In genomic region chr7:70821861-70822260, GRCm38 (mm10) we compare ENCODE assay signal across 11 mouse cellular contexts.
DNase-seq lines count a peak whose midpoint lies in the region; ATAC-seq and TF ChIP-seq lines count a peak whose summit lies in the region.
"Had no signal": no experiment of that assay in that cellular context is flagged by ENCODE, and none has a peak within 500 bp of the region (broad histone marks: within the 10 kb centered on the region; RNA-seq: fewer than 3 reads in every experiment).

No protein-coding gene starts in this region.

- H3K27ac ChIP-seq in forebrain, embryonic 14.5 days (ENCODE audit: low read depth, low read length), result no peak overlapping the region
- no peak overlapping the region for H3K27ac ChIP-seq in forebrain, embryonic 11.5 days (ENCODE audit: low read depth, low read length)
- peak overlapping the region; percentile 74 for H3K27ac ChIP-seq in kidney, embryonic 14.5 days (ENCODE audit: low read depth, low read length)
- no peak overlapping the region for H3K27ac ChIP-seq in midbrain, embryonic 11.5 days (ENCODE audit: low read depth, low read length)
- no peak overlapping the region for H3K27ac ChIP-seq in midbrain, postnatal 0 days (ENCODE audit: low read depth, low read length)
- H3K27ac ChIP-seq in embryonic facial prominence, embryonic 10.5 days (replicated peaks), result peak overlapping the region; percentile 61; the same call in 1 of the 2 replicates
- no peak overlapping the region for H3K27ac ChIP-seq in liver, embryonic 11.5 days (ENCODE audit: low read depth, low read length)

- no peak for DNase-seq in forebrain, embryonic 14.5 days (ENCODE audit: low spot score)
- DNase-seq in forebrain, embryonic 11.5 days (ENCODE audit: low spot score), result no peak
- DNase-seq in kidney, adult 8-10 months, result no peak
- DNase-seq in midbrain, embryonic 11.5 days (ENCODE audit: low spot score, missing footprints), result peak; percentile 2
- no peak for DNase-seq in midbrain, postnatal 0 days (ENCODE audit: low spot score)
- DNase-seq in embryonic facial prominence, embryonic 10.5 days (ENCODE audit: low spot score), result no peak
- no peak for DNase-seq in liver, embryonic 11.5 days (ENCODE audit: low spot score)
- DNase-seq: thymus, adult 18-20 months had no signal

- no peaks in the 10 kb centered on the region for H3K9me3 ChIP-seq in forebrain, embryonic 14.5 days (replicated peaks; ENCODE audit: control insufficient read depth, low read length)
- H3K9me3 ChIP-seq in forebrain, embryonic 11.5 days (ENCODE audit: control insufficient read depth, low read length), result no peaks in the 10 kb centered on the region
- no peaks in the 10 kb centered on the region for H3K9me3 ChIP-seq in kidney, embryonic 14.5 days (ENCODE audit: control insufficient read depth, low read length)
- H3K9me3 ChIP-seq in midbrain, embryonic 11.5 days (ENCODE audit: control insufficient read depth, low read length), result no peaks in the 10 kb centered on the region
- no peaks in the 10 kb centered on the region for H3K9me3 ChIP-seq in midbrain, postnatal 0 days (ENCODE audit: low read length)
- no peaks in the 10 kb centered on the region for H3K9me3 ChIP-seq in embryonic facial prominence, embryonic 10.5 days
- no peaks in the 10 kb centered on the region for H3K9me3 ChIP-seq in liver, embryonic 11.5 days (ENCODE audit: control insufficient read depth, low read length)
- H3K9me3 ChIP-seq: forebrain, embryonic 15.5 days; heart, embryonic 15.5 days had no signal

- H3K4me1 ChIP-seq in forebrain, embryonic 14.5 days (ENCODE audit: control insufficient read depth, insufficient read depth, low read length), result 0 out of 2 replicates have a peak, but pooled peaks cover 11% of the 10 kb centered on the region
- no peaks in the 10 kb centered on the region for H3K4me1 ChIP-seq in forebrain, embryonic 11.5 days (replicated peaks; ENCODE audit: control insufficient read depth, insufficient read depth, low read length)
- H3K4me1 ChIP-seq in kidney, embryonic 14.5 days (ENCODE audit: control insufficient read depth, insufficient read depth, low read length), result peaks cover 12% of the 10 kb centered on the region; the same call in 1 of the 2 replicates
- H3K4me1 ChIP-seq in midbrain, embryonic 11.5 days (ENCODE audit: control insufficient read depth, insufficient read depth, low read length), result no peaks in the 10 kb centered on the region; the same call in 1 of the 2 replicates
- no peaks in the 10 kb centered on the region for H3K4me1 ChIP-seq in midbrain, postnatal 0 days (ENCODE audit: insufficient read depth, low read length)
- H3K4me1 ChIP-seq in embryonic facial prominence, embryonic 10.5 days, result peaks cover 37% of the 10 kb centered on the region
- H3K4me1 ChIP-seq in liver, embryonic 11.5 days (replicated peaks; ENCODE audit: control insufficient read depth, insufficient read depth, low read length), result no peaks in the 10 kb centered on the region; the same call in 1 of the 2 replicates

- TF ChIP-seq CTCF in midbrain, postnatal 0 days (IDR thresholded peaks at IDR 0.05), result no peak

- no peak overlapping the region for H3K9ac ChIP-seq in forebrain, embryonic 14.5 days (ENCODE audit: low read length)
- no peak overlapping the region for H3K9ac ChIP-seq in forebrain, embryonic 11.5 days (ENCODE audit: low read length)
- H3K9ac ChIP-seq in kidney, embryonic 14.5 days (ENCODE audit: low read depth, low read length), result no peak overlapping the region
- H3K9ac ChIP-seq in midbrain, embryonic 11.5 days (ENCODE audit: low read length), result no peak overlapping the region
- no peak overlapping the region for H3K9ac ChIP-seq in midbrain, postnatal 0 days (replicated peaks; ENCODE audit: low read length, poor library complexity, severe bottlenecking)
- H3K9ac ChIP-seq in liver, embryonic 11.5 days (ENCODE audit: low read depth, low read length), result no peak overlapping the region
- H3K9ac ChIP-seq: forebrain, embryonic 15.5 days; heart, embryonic 15.5 days had no signal

- peak; percentile 13; the same call in 1 of the 2 replicates for ATAC-seq in forebrain, embryonic 14.5 days
- ATAC-seq in forebrain, embryonic 11.5 days (replicated peaks; ENCODE audit: low FRiP score), result no peak
- no peak for ATAC-seq in kidney, embryonic 14.5 days (ENCODE audit: low FRiP score, low TSS enrichment)
- no peak for ATAC-seq in midbrain, embryonic 11.5 days (ENCODE audit: low FRiP score)
- ATAC-seq in midbrain, postnatal 0 days (ENCODE audit: low FRiP score), result no peak
- ATAC-seq in liver, embryonic 11.5 days (replicated peaks; ENCODE audit: low FRiP score), result no peak

- H3K27me3 ChIP-seq in forebrain, embryonic 14.5 days (replicated peaks; ENCODE audit: control insufficient read depth, insufficient read depth, low read length), result no peaks in the 10 kb centered on the region
- H3K27me3 ChIP-seq in forebrain, embryonic 11.5 days (ENCODE audit: control insufficient read depth, insufficient read depth, low read length), result no peaks in the 10 kb centered on the region
- H3K27me3 ChIP-seq in kidney, embryonic 14.5 days (ENCODE audit: control insufficient read depth, insufficient read depth, low read length), result no peaks in the 10 kb centered on the region
- H3K27me3 ChIP-seq in midbrain, embryonic 11.5 days (ENCODE audit: control insufficient read depth, insufficient read depth, low read length), result no peaks in the 10 kb centered on the region
- 0 out of 2 replicates have a peak, but pooled peaks cover 3% of the 10 kb centered on the region for H3K27me3 ChIP-seq in midbrain, postnatal 0 days (ENCODE audit: insufficient read depth, low read length)
- H3K27me3 ChIP-seq in embryonic facial prominence, embryonic 10.5 days (replicated peaks; ENCODE audit: low read depth, poor library complexity, severe bottlenecking), result peaks cover 9% of the 10 kb centered on the region
- no peaks in the 10 kb centered on the region for H3K27me3 ChIP-seq in liver, embryonic 11.5 days (replicated peaks; ENCODE audit: control insufficient read depth, insufficient read depth, low read length)
- H3K27me3 ChIP-seq: forebrain, embryonic 15.5 days; heart, embryonic 15.5 days had no signal

- no peaks in the 10 kb centered on the region for H3K36me3 ChIP-seq in forebrain, embryonic 14.5 days (ENCODE audit: control insufficient read depth, insufficient read depth, low read length)
- no peaks in the 10 kb centered on the region for H3K36me3 ChIP-seq in forebrain, embryonic 11.5 days (ENCODE audit: control insufficient read depth, insufficient read depth, low read length)
- H3K36me3 ChIP-seq in kidney, embryonic 14.5 days (ENCODE audit: control insufficient read depth, insufficient read depth, low read length), result no peaks in the 10 kb centered on the region
- H3K36me3 ChIP-seq in midbrain, embryonic 11.5 days (ENCODE audit: control insufficient read depth, insufficient read depth, low read length), result no peaks in the 10 kb centered on the region
- H3K36me3 ChIP-seq in midbrain, postnatal 0 days (ENCODE audit: insufficient read depth, low read length), result no peaks in the 10 kb centered on the region
- H3K36me3 ChIP-seq in embryonic facial prominence, embryonic 10.5 days (replicated peaks), result no peaks in the 10 kb centered on the region
- no peaks in the 10 kb centered on the region for H3K36me3 ChIP-seq in liver, embryonic 11.5 days (ENCODE audit: control insufficient read depth, insufficient read depth, low read length)
- H3K36me3 ChIP-seq: forebrain, embryonic 15.5 days; heart, embryonic 15.5 days had no signal

- 84% methylated on average over 4 of the region's 4 CpGs for whole genome bisulfite sequencing in forebrain, embryonic 14.5 days
- WGBS in forebrain, embryonic 11.5 days, result 86% methylated on average over 4 of the region's 4 CpGs
- 68% methylated on average over 4 of the region's 4 CpGs for WGBS in kidney, embryonic 14.5 days
- WGBS in midbrain, embryonic 11.5 days, result 87% methylated on average over 4 of the region's 4 CpGs
- WGBS in midbrain, postnatal 0 days, result 59% methylated on average over 4 of the region's 4 CpGs
- 81% methylated on average over 4 of the region's 4 CpGs for WGBS in embryonic facial prominence, embryonic 10.5 days
- 91% methylated on average over 4 of the region's 4 CpGs for WGBS in liver, embryonic 11.5 days

- no peak overlapping the region for H3K4me3 ChIP-seq in forebrain, embryonic 14.5 days (ENCODE audit: low read depth, low read length)
- no peak overlapping the region for H3K4me3 ChIP-seq in forebrain, embryonic 11.5 days (ENCODE audit: low read depth, low read length)
- H3K4me3 ChIP-seq in kidney, embryonic 14.5 days (ENCODE audit: low read length), result no peak overlapping the region
- no peak overlapping the region for H3K4me3 ChIP-seq in midbrain, embryonic 11.5 days (ENCODE audit: low read depth, low read length)
- H3K4me3 ChIP-seq in midbrain, postnatal 0 days (ENCODE audit: low read depth, low read length), result no peak overlapping the region
- no peak overlapping the region for H3K4me3 ChIP-seq in embryonic facial prominence, embryonic 10.5 days
- H3K4me3 ChIP-seq in liver, embryonic 11.5 days (ENCODE audit: low read depth, low read length), result no peak overlapping the region
- H3K4me3 ChIP-seq: forebrain, embryonic 15.5 days had no signal

- H3K4me2 ChIP-seq in forebrain, embryonic 14.5 days (ENCODE audit: low read length), result no peak overlapping the region
- no peak overlapping the region for H3K4me2 ChIP-seq in forebrain, embryonic 11.5 days (ENCODE audit: low read depth, low read length, severe bottlenecking)
- no peak overlapping the region for H3K4me2 ChIP-seq in kidney, embryonic 14.5 days (replicated peaks; ENCODE audit: low read depth, low read length)
- H3K4me2 ChIP-seq in midbrain, embryonic 11.5 days, result no peak overlapping the region
- H3K4me2 ChIP-seq in midbrain, postnatal 0 days (ENCODE audit: low read depth, low read length, poor library complexity, severe bottlenecking), result no peak overlapping the region
- H3K4me2 ChIP-seq in liver, embryonic 11.5 days, result no peak overlapping the region

Comparison
In these comparisons a context has a peak if more than half of its experiments do, and no peak if none do; other contexts are left out.
1. H3K27ac ChIP-seq: peak in kidney, embryonic 14.5 days (single experiment) and embryonic facial prominence, embryonic 10.5 days (single experiment); none in forebrain, embryonic 14.5 days (single experiment), forebrain, embryonic 11.5 days (single experiment), midbrain, embryonic 11.5 days (single experiment), midbrain, postnatal 0 days (single experiment) and liver, embryonic 11.5 days (single experiment).